Mouse (Mus musculus) cerebellum, adult 8-10 months (tissue): ENCODE data around the gene Ezh2.
A peak's percentile ranks its signal among the peaks of the same experiment; 100 is the strongest.
"Not testable (repeated sequence)": the region's sequence is repeated elsewhere in the genome, so short reads cannot be mapped to it uniquely, and the experiment has no call there.

ENCODE experiments used
- DNase-seq: peaks from one replicate; pipeline ENCODE4 v3.0.0; 2022

Ezh2 gene

GRCm38 (mm10) chr6:47594926-47595623 lies at the start of gene Ezh2:
Ezh2 (minus strand) TSS chr6:47595341.
- DNase-seq: peak; percentile 99

GRCm38 (mm10) chr6:47636527-47637076 lies 41.5 kb upstream of the Ezh2 start:
- no peak for DNase-seq

GRCm38 (mm10) chr6:47635995-47636526 lies 40.9 kb upstream of the Ezh2 start:
- DNase-seq: no peak

GRCm38 (mm10) chr6:47635207-47635994 lies 40.3 kb upstream of the Ezh2 start:
- no peak for DNase-seq

- DNase-seq: no peak
Measured at GRCm38 (mm10) chr6:47633467-47633866, 38.3 kb upstream of the Ezh2 start.

GRCm38 (mm10) chr6:47630061-47630460 lies 34.9 kb upstream of the Ezh2 start:
- DNase-seq: not testable (repeated sequence)

GRCm38 (mm10) chr6:47627978-47628377 lies 32.8 kb upstream of the Ezh2 start:
- DNase-seq: no peak

GRCm38 (mm10) chr6:47626976-47627375 lies 31.8 kb upstream of the Ezh2 start:
- DNase-seq: not testable (repeated sequence)

- DNase-seq: no peak
Measured at GRCm38 (mm10) chr6:47621039-47621438, 25.9 kb upstream of the Ezh2 start.

GRCm38 (mm10) chr6:47608306-47608705 lies 13.2 kb upstream of the Ezh2 start:
- DNase-seq: not testable (repeated sequence)

- no peak for DNase-seq
Measured at GRCm38 (mm10) chr6:47601931-47602330, 6.8 kb upstream of the Ezh2 start.

- DNase-seq: no peak
Measured at GRCm38 (mm10) chr6:47595696-47596095, 555 bp upstream of the Ezh2 start.

- DNase-seq: peak; percentile 70
Measured at GRCm38 (mm10) chr6:47594141-47594835, 853 bp downstream of the Ezh2 start.

GRCm38 (mm10) chr6:47593590-47593989 lies 1.6 kb downstream of the Ezh2 start:
- no peak for DNase-seq

GRCm38 (mm10) chr6:47587332-47587731 lies 7.8 kb downstream of the Ezh2 start:
- not testable (repeated sequence) for DNase-seq

GRCm38 (mm10) chr6:47572887-47573286 lies 22.3 kb downstream of the Ezh2 start:
- no peak for DNase-seq

GRCm38 (mm10) chr6:47565326-47566035 lies 29.7 kb downstream of the Ezh2 start:
- DNase-seq: no peak

GRCm38 (mm10) chr6:47561426-47561825 lies 33.7 kb downstream of the Ezh2 start:
- DNase-seq: no peak

- no peak for DNase-seq
Measured at GRCm38 (mm10) chr6:47560846-47561245, 34.3 kb downstream of the Ezh2 start.

GRCm38 (mm10) chr6:47560407-47560806 lies 34.7 kb downstream of the Ezh2 start:
- DNase-seq: no peak

- DNase-seq: no peak
Measured at GRCm38 (mm10) chr6:47559287-47559686, 35.9 kb downstream of the Ezh2 start.

- DNase-seq: no peak
Measured at GRCm38 (mm10) chr6:47552280-47552679, 42.9 kb downstream of the Ezh2 start.
